Mouse (Mus musculus) brain, adult 2 months (tissue): Measurements from ENCODE around the gene Bsdc1.
"Not testable (repeated sequence)": the region's sequence is repeated elsewhere in the genome, so short reads cannot be mapped to it uniquely, and the experiment has no call there.

Source experiments
- DNase-seq: peaks from one replicate; pipeline ENCODE4 v3.0.0; 2011; ENCODE audit warnings: low read depth, low spot score

Bsdc1 gene

DNA sequence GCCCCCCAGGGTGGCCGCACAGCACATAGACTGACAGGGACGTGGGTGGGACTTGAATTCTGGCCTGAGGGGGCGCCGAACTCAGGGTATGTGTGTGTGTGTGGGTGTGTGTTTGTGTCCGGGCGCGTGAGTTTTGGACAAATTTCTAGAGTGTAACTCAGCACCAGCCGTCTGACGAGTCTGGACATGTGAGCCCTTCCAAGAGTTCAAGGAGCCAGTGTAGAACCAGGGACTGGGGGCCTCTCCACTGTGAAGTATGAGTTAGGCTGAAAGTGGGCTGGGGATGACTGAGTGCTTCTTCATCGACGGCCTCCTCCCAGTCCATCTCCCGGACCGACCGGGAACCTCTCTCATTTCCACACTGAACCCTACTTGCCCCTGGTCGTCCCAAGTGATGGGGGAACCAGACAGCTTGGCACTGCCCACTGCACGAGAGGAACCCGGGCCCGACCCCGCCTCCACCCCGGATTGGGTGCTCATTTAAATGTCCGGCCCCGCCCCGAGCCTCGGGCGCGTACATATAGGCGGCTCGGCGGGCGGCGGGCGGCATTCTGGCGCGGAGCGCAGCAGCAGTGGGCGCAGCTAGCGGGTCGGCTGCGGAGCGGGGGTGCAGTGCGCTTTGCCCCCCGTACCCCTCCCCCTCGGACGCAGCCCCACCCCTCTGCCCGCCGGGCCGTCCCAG, 51.8 kb downstream of the Bsdc1 start, which contains the start of gene Marcksl1:
Gene Marcksl1 (plus strand): TSS at position 496 of the 682 bp plus-strand sequence.
- DNase-seq = peak; percentile 69

DNA sequence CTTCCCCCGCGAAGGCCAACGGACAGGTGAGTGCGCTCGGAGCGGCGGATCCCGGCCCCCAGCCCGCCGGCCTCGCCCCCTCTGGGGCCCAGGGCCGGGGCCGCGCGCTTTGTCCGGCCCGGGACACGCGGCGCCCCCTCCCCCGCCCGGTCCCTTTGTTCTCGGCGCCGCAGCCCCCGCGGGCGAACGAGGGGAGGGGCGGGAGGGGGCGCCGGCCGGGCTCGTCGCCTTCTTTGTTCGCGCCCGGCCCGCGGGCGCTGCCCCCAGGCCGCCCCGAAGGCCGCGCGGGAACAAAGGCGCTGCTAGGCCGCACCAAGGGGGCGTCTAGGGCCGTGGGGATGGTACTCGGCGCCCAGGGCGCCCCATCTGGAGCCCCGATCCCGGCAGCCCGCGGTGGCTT, 52.5 kb downstream of the Bsdc1 start:
- no peak for DNase-seq

DNA sequence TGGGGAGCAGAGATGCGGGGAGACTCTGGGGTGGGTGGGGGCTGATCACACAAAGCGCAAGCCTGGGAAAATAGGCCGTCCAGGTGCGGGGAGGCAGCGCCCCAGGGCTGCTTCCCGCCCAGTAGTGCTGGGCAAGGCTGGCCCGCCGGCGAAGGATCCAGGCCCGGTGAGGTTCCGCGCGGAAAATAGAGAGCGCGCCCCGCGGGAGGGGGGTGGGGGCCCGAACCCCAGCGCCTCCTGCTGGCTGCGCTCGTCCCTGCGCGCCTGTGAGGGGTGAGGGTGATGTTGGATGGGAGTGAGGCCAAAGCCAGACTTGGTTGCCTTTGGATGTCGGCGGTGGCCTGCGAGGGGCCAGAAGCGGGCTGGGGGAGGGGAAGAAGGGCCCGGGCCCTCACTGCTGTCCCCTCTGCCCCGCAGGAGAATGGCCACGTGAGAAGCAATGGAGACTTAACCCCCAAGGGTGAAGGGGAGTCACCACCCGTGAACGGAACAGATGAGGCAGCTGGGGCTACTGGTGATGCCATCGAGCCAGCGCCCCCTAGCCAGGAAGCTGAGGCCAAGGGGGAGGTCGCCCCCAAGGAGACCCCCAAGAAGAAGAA, 53.0 kb downstream of the Bsdc1 start:
- peak; percentile 39 for DNase-seq

DNA sequence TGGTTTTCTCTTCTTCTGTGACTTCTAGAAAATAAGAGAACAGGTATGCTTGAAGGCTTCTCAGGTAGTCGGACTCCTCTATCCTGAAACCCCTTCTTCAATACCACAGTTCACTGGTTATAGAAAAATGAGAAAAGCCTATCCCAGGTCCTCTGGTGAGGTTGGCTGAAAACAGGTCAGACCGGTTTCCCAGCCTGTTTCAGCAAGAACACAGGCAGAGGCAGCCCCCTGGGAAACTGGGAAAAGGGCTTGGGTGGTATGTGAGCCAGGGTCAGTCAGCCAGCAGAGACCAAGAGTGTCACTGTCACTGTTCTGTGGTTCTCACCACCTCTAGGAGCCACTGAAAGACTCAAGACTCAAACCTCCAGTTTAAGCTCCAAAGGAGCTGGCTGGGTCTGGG, 55.5 kb downstream of the Bsdc1 start:
- no peak for DNase-seq

DNA sequence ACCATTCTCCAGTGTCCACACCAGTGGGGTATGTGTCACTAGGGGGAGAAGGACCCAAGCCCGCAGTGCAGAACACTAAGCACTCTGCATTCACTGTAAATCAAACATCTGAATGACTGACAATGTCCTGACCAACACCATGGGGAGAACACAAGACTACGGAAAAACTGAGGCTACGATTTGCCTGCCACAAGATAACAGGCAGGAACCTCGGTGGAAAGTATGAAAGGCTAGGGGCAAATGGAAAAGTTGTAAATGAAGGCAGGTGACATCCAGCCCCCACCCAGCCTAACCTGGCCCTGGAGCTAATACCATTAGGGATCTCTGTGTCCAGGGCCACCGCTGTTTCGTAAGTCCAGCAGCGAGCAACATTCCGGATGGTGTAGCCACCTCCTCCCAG, 57.1 kb downstream of the Bsdc1 start:
- no peak for DNase-seq

DNA sequence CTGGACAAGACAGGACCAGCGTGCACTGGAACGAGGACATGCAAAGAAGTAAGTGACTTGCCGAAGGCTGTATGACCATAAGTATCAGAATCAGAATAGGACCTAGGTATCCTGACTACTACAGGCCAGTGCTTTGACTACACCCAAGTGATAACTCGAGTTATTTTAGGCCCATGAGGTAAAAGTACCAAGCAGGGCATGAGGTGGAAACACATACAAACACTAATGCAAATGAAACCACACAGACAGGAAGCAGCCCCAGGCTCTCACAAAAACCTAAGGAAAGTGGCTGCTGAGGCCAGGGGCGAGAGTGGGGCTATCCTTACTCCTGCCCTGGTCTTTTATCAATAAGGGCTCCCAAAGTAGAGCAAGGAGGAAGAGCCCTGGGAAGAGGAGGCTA, 64.0 kb downstream of the Bsdc1 start:
- DNase-seq = no peak

DNA sequence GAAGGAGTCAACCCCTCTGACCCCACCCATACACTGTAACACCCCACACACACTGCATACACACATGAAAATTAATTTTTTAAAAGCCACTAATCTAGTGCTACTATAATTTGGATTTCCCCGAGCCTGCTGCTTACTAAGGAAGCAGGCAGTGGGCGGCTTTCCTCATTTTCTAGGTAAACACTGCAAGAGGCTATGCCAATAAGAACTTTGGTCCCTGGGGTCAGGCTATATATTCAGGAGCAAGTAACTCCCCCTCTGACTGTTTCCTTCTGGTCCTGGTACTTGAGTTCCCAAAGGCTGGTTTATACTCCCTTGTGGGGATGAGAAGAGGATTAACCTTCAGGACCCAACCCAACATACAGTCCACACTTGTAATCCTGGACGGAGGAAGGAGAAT, 64.5 kb downstream of the Bsdc1 start:
- no peak for DNase-seq

DNA sequence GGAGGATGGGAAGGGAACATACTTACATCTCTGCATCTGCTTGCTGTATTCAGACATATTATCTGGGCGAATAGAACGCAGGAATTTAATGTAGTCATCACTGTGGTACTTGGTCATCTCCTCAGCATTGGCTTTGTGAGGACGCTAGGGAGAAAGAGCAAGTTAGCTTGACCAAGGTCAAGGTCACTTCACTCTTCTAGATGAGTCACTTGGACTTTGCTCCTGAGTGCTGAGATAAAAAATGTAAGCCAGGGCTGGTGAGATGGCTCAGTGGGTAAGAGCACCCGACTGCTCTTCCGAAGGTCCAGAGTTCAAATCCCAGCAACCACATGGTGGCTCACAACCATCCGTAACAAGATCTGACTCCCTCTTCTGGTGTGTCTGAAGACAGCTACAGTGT, 67.5 kb downstream of the Bsdc1 start:
- not testable (repeated sequence) for DNase-seq
